Mouse (Mus musculus) left cerebral cortex, postnatal 10 days (tissue): ENCODE results near the gene 2310061I04Rik. TPM values are rescaled to one million over a fixed set of nuclear protein-coding genes. Genes with fewer than 3 reads are reported as not detected.

Source experiments
- DNase-seq, 2 experiments: peaks; one replicate each; pipeline ENCODE4 v3.0.0; 2021 to 2022; ENCODE audit warnings: low spot score in 2 of 2, mixed read lengths in 1 of 2; ENCODE audit errors: extremely low spot score in 1 of 2
- intact Hi-C: fragments of 180-260 bp; cut with DNase I; formaldehyde crosslinking; loops from one replicate; pipeline ENCODE4 v1.15.1; 2025
- total RNA-seq, 2 experiments: library from RNA; stranded (reverse); gene quantifications; 2 replicates each; pipeline ENCODE4 v1.2.3; 2021

2310061I04Rik gene
- total RNA-seq, 2 experiments from 2014 or later: 61.5 to 72.4 TPM

GRCm38 (mm10) chr17:35917463-35918251, 20.4 kb upstream of the 2310061I04Rik start:
- peak; percentile 65 to 67 for DNase-seq

GRCm38 (mm10) chr17:35917143-35917462, 19.9 kb upstream of the 2310061I04Rik start:
- intact Hi-C loops: no loop called here

More at GRCm38 (mm10) chr17:35917463-35918251, 20.4 kb upstream of the 2310061I04Rik start:
- intact Hi-C loops: no loop called here

GRCm38 (mm10) chr17:35916297-35917142, 19.3 kb upstream of the 2310061I04Rik start, which contains the start of the genes Mrps18b and Ppp1r10:
Gene Mrps18b, minus strand, starts transcription at chr17:35916389.
Gene Ppp1r10, plus strand, starts transcription at chr17:35916434.
- peak; percentile 99 to 100 for DNase-seq
- intact Hi-C loops: no loop called here

More at GRCm38 (mm10) chr17:35917143-35917462, 19.9 kb upstream of the 2310061I04Rik start:
- no peak for DNase-seq

- intact Hi-C loops: no loop called here
Measured at GRCm38 (mm10) chr17:35915538-35916296, 18.5 kb upstream of the 2310061I04Rik start.

GRCm38 (mm10) chr17:35914975-35915374, 17.7 kb upstream of the 2310061I04Rik start:
- no peak for DNase-seq
- intact Hi-C loops: no loop called here

More at GRCm38 (mm10) chr17:35915538-35916296, 18.5 kb upstream of the 2310061I04Rik start:
- no peak for DNase-seq

GRCm38 (mm10) chr17:35909919-35910369, 12.7 kb upstream of the 2310061I04Rik start, which contains the start of gene Atat1:
Gene Atat1, minus strand, starts transcription at chr17:35910075.
- intact Hi-C loops: no loop called here
- DNase-seq: peak; percentile 92 to 98

- intact Hi-C loops: no loop called here
- no peak for DNase-seq
Measured at GRCm38 (mm10) chr17:35909186-35909918, 12.1 kb upstream of the 2310061I04Rik start.

GRCm38 (mm10) chr17:35907609-35908008, 10.4 kb upstream of the 2310061I04Rik start:
- intact Hi-C loops: no loop called here
- no peak for DNase-seq

- no peak for DNase-seq
- intact Hi-C loops: no loop called here
Measured at GRCm38 (mm10) chr17:35905587-35905986, 8.4 kb upstream of the 2310061I04Rik start.

GRCm38 (mm10) chr17:35903992-35904355, 6.7 kb upstream of the 2310061I04Rik start:
- DNase-seq: no peak
- intact Hi-C loops: no loop called here

GRCm38 (mm10) chr17:35903343-35903991, 6.2 kb upstream of the 2310061I04Rik start:
- intact Hi-C loops: no loop called here

GRCm38 (mm10) chr17:35900636-35901035, 3.4 kb upstream of the 2310061I04Rik start:
- no peak for DNase-seq
- intact Hi-C loops: no loop called here

More at GRCm38 (mm10) chr17:35903343-35903991, 6.2 kb upstream of the 2310061I04Rik start:
- peak in 1 of 2 experiments; percentile 81 for DNase-seq

GRCm38 (mm10) chr17:35897644-35898573, 678 bp upstream of the 2310061I04Rik start:
- intact Hi-C loops: no loop called here
- no peak for DNase-seq

- no peak for DNase-seq
- intact Hi-C loops: no loop called here
Measured at GRCm38 (mm10) chr17:35887725-35888124, 9.5 kb downstream of the 2310061I04Rik start.

GRCm38 (mm10) chr17:35883777-35884176, 13.5 kb downstream of the 2310061I04Rik start:
- intact Hi-C loops: no loop called here
- DNase-seq: no peak

- no peak for DNase-seq
- intact Hi-C loops: no loop called here
Measured at GRCm38 (mm10) chr17:35882924-35883323, 14.3 kb downstream of the 2310061I04Rik start.
